Mouse (Mus musculus): ENCODE measurements around the gene Cwf19l2. TPM values are rescaled to one million over a fixed set of nuclear protein-coding genes. Genes with fewer than 3 reads are reported as not detected.

The Cwf19l2 gene
- polyA plus RNA-seq (2015; fragmentation: Illumina TruSeq; extraction: RNeasy Lipid Tissue Mini Kit (QIAGEN cat#74804); ENCODE audit: insufficient read depth, low read depth, low replicate concordance) = 4.0 TPM

DNA sequence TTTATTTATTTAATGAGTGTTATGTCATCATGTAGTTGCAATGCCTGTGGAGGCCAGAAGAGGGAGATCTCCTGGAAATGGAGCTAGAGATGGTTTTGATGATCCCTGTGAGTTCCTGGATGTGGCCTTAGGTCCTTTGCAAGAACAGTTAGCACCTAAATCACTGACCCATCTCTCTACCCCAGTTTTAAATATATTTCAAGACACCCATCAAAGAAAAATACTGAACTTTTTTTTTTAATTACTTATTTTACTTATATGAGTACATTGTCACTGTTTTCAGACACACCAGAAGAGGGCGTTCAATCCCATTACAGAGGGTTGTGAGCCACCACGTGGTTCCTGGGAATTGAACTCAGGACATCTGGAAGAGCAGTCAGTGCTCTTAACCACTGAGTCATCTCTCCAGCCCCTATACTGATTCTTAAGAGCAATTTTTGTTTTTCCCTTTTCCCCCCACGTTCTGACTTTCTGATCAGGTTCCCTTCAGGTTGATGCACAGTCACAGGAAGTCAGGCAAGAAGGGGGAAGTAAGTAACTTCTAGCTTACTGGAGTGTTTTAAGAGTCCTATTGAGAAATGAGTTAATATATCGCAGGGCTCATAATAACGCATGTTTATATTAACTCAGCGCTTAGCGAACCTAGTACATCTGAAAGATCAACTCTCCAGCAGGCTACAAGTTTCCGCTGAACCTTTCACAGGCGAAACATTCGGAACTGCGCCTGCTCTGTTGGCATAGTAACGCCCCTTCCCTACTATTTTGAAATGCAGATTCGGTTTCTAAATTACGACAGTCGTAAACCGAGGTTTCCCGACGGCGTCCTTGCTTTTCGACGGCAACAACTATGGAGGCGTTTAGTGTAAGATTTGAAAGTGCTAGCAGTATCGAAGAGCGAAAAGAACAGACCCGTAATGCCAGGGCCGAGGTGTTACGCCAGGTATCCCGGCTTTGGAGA lies at the start of gene Cwf19l2:
Gene Cwf19l2, plus strand, starts transcription at position 342 of the 958 bp plus-strand sequence.

Other genes starting within 250 kb of the Cwf19l2 start
- gene Alkbh8, start 68.5 kb upstream of the Cwf19l2 start, polyA plus RNA-seq (2015; fragmentation: Illumina TruSeq; extraction: RNeasy Lipid Tissue Mini Kit (QIAGEN cat#74804); ENCODE audit: insufficient read depth, low read depth, low replicate concordance) = 1.2 TPM
- 0.96 TPM for gene Gucy1a2, start 129.2 kb downstream of the Cwf19l2 start, polyA plus RNA-seq (2015; fragmentation: Illumina TruSeq; extraction: RNeasy Lipid Tissue Mini Kit (QIAGEN cat#74804); ENCODE audit: insufficient read depth, low read depth, low replicate concordance)